Mouse (Mus musculus) cerebellum, postnatal 10 days (tissue): ENCODE measurements around the gene Tbl1x.
A peak's percentile ranks its signal among the peaks of the same experiment; 100 is the strongest.

Source experiments
- DNase-seq, 2 experiments: peaks; one replicate each; pipeline ENCODE4 v3.0.0; 2021; ENCODE audit warnings: mixed read lengths in 2 of 2

Tbl1x gene

GRCm38 (mm10) chrX:77613041-77613440 is 102.2 kb downstream of the Tbl1x start:
- no peak for DNase-seq

DNA sequence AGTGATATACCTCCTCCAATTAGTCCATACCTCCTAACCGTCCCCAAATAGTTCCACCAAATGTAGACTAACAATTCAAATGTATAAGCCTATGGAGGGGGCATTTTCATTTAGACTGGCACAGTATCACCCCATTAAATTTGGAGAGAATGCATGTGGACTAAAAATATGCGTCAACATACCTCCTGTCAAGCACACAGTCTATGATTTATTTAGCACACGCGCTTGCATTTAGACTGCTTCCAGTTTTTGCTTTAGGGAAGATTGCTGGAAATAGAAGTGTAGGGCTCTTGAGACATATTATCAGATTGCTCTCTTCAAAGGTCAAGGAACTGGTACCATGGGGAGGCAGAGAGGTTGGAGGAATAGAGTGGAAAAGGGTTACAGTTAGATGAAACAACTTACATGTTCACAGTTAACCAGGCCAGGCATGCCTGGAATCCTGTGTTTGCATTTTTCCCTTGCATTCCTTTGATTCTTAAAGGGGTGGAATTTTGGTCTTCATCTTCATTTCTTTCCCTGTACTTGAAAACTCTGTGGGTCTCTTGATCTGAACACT is 105.0 kb downstream of the Tbl1x start:
- no peak for DNase-seq

- DNase-seq = no peak
Observed at GRCm38 (mm10) chrX:77617368-77618144, 106.7 kb downstream of the Tbl1x start.

DNA sequence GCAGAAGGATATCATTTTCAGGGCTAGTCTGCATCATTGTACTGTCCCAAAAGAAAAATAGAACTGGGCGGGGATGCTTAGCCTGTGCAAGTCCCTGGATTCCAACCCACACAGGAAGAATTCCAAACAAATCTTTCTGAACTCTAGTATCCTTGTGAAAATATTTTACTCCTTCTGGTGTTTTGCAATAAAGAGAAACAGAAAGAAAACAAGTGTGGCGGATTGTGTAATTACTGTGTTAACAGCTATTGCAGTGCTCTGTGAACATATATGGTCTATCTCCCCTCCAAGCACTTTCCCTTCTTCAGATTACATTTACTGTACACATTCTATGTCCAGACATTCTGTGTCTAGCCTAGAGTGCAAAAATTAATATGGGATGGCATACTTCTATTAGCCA is 119.6 kb downstream of the Tbl1x start:
- no peak for DNase-seq

GRCm38 (mm10) chrX:77636499-77636898 is 125.7 kb downstream of the Tbl1x start:
- DNase-seq = no peak

- DNase-seq = peak; percentile 62 to 73
Observed at GRCm38 (mm10) chrX:77638076-77638475, 127.3 kb downstream of the Tbl1x start.

GRCm38 (mm10) chrX:77640301-77640700 is 129.5 kb downstream of the Tbl1x start:
- no peak for DNase-seq

GRCm38 (mm10) chrX:77646164-77646563 is 135.4 kb downstream of the Tbl1x start:
- DNase-seq = no peak

GRCm38 (mm10) chrX:77650246-77650645 is 139.4 kb downstream of the Tbl1x start:
- peak; percentile 34 to 69 for DNase-seq

DNA sequence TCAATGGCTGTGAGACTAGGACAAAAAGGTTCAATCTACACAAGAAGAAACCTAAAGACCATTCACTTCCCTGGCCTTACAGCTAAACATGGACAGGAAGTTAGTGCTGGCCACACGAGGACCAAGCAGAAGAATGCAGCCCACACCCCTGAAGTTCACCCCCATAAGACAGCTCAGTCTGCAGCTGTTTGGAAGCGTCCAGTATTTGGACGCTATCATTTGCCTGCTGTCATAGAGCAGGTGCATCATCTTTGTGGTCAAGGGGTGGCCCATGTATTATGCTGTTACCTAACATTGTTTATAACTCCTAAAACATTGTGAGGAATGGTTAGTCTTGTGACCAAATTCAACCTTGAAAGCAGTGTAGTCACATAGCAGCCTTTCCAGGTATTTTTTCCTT is 151.2 kb downstream of the Tbl1x start:
- no peak for DNase-seq

DNA sequence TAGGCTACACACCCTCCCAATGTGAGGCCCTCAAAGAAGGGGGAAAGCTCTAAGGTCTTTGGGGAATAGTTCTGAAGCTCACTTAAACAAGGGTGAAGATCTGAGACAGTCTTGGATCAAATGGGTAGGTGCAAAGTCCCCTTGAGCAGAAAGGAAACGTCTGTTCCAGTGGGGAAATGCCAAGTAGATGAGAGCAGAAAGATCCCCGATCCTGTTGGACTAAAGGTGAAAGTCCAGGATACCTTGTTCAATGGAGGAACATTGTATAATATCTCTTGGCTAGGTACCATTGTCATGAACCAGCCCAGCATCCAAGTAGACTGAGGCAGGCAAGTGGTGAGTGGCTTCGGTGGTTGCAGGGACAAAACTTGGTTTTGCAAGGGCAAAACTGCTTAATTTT is 152.5 kb downstream of the Tbl1x start:
- no peak for DNase-seq

DNA sequence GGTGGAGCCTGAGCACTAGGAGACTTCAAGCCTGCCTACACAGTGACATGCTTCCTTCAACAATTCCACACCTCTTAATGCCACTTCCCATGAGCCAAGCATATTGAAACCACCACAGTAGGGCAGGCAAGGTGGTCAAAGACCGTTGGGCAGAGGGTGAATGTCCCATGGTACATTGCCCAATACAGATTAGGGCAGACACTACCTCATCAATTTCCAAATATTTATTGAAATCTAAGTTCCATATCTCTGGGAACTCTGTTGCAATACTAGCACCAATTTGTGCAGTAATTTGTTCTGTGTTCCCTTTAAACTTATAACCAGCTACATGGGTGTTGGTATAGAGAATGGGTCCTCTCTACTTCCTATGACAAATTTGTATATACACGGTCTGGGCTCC is 154.2 kb downstream of the Tbl1x start:
- DNase-seq = no peak

GRCm38 (mm10) chrX:77666911-77667310 is 156.1 kb downstream of the Tbl1x start:
- peak; percentile 83 for DNase-seq

DNA sequence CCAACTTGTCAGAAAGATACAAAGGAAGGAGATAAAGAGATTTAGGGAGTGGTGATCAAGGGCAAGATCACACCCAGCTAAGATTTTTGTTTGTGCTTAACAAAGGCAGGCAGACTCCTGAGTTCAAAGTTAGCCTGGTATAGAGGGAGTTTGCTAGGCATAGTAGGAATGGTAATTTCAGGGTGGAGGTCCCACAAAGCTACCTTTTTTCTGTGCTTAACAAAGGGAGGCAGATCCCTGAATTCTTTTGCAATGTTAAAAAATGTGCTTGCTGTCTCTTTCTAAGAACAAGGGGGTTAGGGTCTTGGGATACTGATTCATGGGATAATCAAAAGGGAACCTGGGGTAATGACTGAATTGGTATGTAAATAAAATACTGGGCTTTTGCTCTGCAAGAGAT is 156.6 kb downstream of the Tbl1x start:
- DNase-seq = no peak

DNA sequence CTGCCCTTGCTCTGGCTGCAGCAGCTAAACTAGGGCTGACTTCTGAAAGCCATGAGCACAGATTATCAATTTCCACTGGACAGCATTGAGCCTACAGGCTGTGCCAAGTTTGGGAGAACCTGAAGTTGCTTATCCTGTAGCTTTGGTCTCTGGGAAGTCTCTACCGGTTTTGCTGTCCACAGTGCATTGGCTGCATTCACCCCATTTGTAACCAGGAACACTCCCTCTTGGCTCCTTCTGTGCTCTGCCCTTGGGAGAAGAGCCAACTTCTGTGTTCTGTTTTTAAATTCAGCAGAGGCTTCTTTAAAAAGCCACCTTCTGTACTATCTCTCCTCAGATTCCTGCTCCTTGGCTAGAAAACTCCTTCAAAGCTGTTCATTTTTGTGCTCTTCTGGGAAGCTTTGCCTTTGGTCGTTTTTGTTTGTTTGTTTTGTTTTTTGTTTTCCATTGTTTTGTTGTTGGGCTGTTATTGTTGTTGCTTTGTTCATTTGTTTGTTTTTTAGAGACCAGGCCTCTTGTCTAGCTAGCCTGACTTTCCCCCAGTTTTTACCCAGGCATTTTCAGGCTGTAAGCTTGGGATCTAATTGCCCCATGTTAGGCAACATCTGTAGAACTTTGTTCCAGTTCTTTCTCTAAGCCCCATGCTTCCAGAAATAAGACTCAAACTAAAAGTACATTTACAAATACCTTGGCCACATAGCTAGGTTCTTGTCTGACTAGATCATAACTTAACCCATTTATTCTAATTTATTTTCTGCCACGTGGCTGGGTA is 159.2 kb downstream of the Tbl1x start:
- DNase-seq = peak in 1 of 2 experiments; percentile 9
